Mouse (Mus musculus) brain, embryonic 14.5 days (tissue): ENCODE data around the gene Eif4g3.

Source experiments
- CTCF ChIP-seq: fragments of 200-500 bp; IDR thresholded peaks from 2 replicates; pipeline ENCODE4 v1.5.1; 2012; ENCODE audit warnings: inconsistent platforms, mild to moderate bottlenecking, moderate library complexity, borderline replicate concordance; ENCODE audit not compliant: insufficient read depth, insufficient read length; ENCODE audit errors: extremely low read depth
- POLR2A ChIP-seq: fragments of 200-500 bp; IDR thresholded peaks from 2 replicates; pipeline ENCODE4 v1.6.1; 2012; ENCODE audit warnings: mild to moderate bottlenecking, inconsistent platforms, borderline replicate concordance; ENCODE audit not compliant: poor library complexity, insufficient read depth, insufficient read length, severe bottlenecking; ENCODE audit errors: extremely low read depth

- TF ChIP-seq CTCF (no peak), POLR2A (no peak)
Observed at GRCm38 (mm10) chr4:138069371-138069770, 76.5 kb downstream of the Eif4g3 start.
